Mouse (Mus musculus) retina, adult 2 months (tissue): ENCODE data around the gene Upp2.

ENCODE experiments used
- DNase-seq: peaks from one replicate; pipeline ENCODE4 v3.0.0-alpha.2; 2012; ENCODE audit warnings: low read depth, low spot score

The Upp2 gene

GRCm38 (mm10) chr2:58614851-58615250 is 47.8 kb downstream of the Upp2 start:
- no peak for DNase-seq

- DNase-seq = no peak
Observed at GRCm38 (mm10) chr2:58615766-58616165, 48.7 kb downstream of the Upp2 start.

GRCm38 (mm10) chr2:58625186-58625585 is 58.1 kb downstream of the Upp2 start:
- DNase-seq = no peak

GRCm38 (mm10) chr2:58625681-58626080 is 58.6 kb downstream of the Upp2 start:
- no peak for DNase-seq

GRCm38 (mm10) chr2:58626136-58626769 is 59.2 kb downstream of the Upp2 start:
- no peak for DNase-seq

GRCm38 (mm10) chr2:58627981-58628380 is 60.9 kb downstream of the Upp2 start:
- DNase-seq = no peak

- DNase-seq = no peak
Observed at GRCm38 (mm10) chr2:58628993-58629392, 61.9 kb downstream of the Upp2 start.

- DNase-seq = no peak
Observed at GRCm38 (mm10) chr2:58629440-58629839, 62.3 kb downstream of the Upp2 start.

- DNase-seq = no peak
Observed at GRCm38 (mm10) chr2:58633791-58634190, 66.7 kb downstream of the Upp2 start.

GRCm38 (mm10) chr2:58641761-58642555 is 74.9 kb downstream of the Upp2 start:
- DNase-seq = no peak

GRCm38 (mm10) chr2:58645667-58646066 is 78.6 kb downstream of the Upp2 start:
- no peak for DNase-seq

- DNase-seq = no peak
Observed at GRCm38 (mm10) chr2:58655169-58655568, 88.1 kb downstream of the Upp2 start.

GRCm38 (mm10) chr2:58656959-58657358 is 89.9 kb downstream of the Upp2 start:
- no peak for DNase-seq

- no peak for DNase-seq
Observed at GRCm38 (mm10) chr2:58657855-58658254, 90.8 kb downstream of the Upp2 start.

- DNase-seq = no peak
Observed at GRCm38 (mm10) chr2:58660591-58660990, 93.5 kb downstream of the Upp2 start.

GRCm38 (mm10) chr2:58661116-58661515 is 94.0 kb downstream of the Upp2 start:
- no peak for DNase-seq

- no peak for DNase-seq
Observed at GRCm38 (mm10) chr2:58662661-58663060, 95.6 kb downstream of the Upp2 start.

GRCm38 (mm10) chr2:58663404-58664120 is 96.5 kb downstream of the Upp2 start:
- DNase-seq = no peak

- peak; percentile 15 for DNase-seq
Observed at GRCm38 (mm10) chr2:58665081-58665814, 98.2 kb downstream of the Upp2 start.

- DNase-seq = no peak
Observed at GRCm38 (mm10) chr2:58667298-58667697, 100.2 kb downstream of the Upp2 start.

- DNase-seq = peak; percentile 30
Observed at GRCm38 (mm10) chr2:58667991-58668390, 100.9 kb downstream of the Upp2 start.

- no peak for DNase-seq
Observed at GRCm38 (mm10) chr2:58669114-58669513, 102.0 kb downstream of the Upp2 start.
